Mouse (Mus musculus) bone marrow macrophage, adult 2 months (primary cell): ENCODE data around the gene Ttc27.

Source experiments
- CTCF ChIP-seq: IDR thresholded peaks from 2 replicates; pipeline ENCODE4 v1.5.1; 2012; ENCODE audit warnings: low read depth, mild to moderate bottlenecking, low read length, moderate library complexity
- POLR2A ChIP-seq: IDR thresholded peaks from 2 replicates; pipeline ENCODE4 v1.6.1; 2012; ENCODE audit warnings: mild to moderate bottlenecking, low read depth, low read length, borderline replicate concordance

DNA sequence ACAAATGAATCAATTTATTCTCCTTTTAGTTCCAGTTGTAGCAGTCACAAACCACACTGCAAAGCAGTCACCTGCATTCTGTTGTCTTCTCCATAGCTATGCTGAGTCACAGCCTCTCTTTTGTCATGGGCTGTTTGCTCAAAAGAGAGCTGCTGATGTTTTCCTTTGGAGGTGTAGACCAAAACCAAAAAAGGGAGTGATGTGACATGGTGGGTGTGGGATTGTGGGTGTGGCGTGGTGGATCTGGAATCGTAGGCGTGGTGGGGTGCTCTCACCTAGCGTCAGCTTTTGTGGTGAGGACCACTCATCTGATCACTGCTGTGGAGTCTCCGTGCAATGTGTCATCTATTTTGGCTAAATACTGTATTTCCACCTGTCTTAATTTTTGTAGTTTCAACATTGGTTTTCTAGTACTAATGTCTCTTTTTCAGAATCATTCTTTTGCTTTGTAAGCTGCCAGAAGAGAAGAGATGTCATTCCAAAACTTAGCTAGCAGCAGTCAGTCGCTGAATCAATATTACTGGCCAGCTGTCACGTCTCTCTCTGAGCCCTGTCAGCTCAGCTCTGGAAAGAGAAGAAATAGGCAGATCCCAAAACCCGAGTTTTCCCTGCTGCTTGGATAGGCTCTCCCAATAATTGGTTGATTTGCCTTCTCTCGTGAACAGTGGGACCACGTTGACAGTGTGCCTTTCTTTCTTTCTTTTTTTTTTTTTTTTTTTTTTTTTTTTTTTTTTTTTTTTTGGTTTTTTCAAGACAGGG lies 147.4 kb downstream of the Ttc27 start:
- TF ChIP-seq POLR2A (no peak), CTCF (no peak)
